Mouse (Mus musculus): ENCODE measurements around the gene Gm20812.
"Not testable (repeated sequence)": the region's sequence is repeated elsewhere in the genome, so short reads cannot be mapped to it uniquely, and the experiment has no call there.

DNA sequence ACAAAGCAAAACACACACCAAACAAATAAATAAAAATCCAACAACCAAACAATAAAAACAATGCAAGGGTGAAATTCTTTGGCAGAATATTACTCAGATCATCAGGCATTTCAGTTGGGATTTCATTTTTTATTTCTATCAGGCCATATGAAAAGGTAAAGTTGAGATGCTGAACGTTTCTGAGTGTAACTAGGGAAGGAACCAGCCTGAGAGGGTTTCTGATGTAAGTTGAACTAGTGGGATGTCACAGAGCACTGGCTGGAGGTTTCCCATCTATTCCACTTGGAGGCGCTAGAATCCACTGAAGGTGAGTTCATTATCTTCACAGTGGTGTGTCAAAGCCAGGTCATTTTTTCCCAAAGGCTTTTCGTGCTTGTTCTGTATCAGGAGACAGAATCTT, at the start of gene Gm20812:
- not testable (repeated sequence) for TF ChIP-seq CTCF (IDR thresholded peaks at IDR 0.05; ENCODE audit: low read depth, low read length); POLR2A (IDR thresholded peaks at IDR 0.05; ENCODE audit: borderline replicate concordance, low read depth, low read length)
